Mouse (Mus musculus) frontal cortex, postnatal 36 days (tissue): ENCODE data around the gene Morn3.

Source experiments
- DNase-seq, 2 experiments: peaks; one replicate each; pipeline ENCODE4 v3.0.0; 2022; ENCODE audit warnings: low spot score in 2 of 2

The Morn3 gene

DNA sequence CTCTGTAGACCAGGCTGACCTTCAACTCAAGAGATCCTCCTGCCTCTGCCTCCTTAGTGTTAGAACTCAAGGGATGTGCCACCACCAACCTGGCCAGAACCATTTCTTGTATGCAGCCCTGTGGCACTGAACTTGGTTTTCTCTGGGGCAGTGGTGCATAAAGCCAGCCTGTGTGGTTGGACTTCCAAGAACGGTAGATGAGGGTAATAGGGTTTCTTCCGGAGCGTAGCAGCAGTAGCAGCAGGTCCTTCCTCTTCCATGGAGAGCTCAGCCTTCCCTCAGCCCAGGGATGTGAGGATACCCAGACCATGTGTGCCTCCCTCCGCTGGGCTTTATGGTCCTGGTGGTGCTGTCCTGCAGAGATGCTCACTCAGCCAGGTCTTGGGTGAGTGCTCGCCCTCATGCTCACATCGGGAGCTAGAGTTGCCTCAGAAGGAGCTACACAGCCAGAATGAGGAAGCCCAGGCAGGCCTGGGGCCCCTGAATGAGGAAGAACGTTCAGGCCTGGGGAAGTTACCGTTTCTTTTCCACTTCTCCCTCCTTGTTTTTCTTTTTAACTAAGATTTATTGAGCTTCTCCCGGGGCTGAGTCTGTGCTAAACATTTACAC lies 21.7 kb downstream of the Morn3 start:
- DNase-seq: no peak

DNA sequence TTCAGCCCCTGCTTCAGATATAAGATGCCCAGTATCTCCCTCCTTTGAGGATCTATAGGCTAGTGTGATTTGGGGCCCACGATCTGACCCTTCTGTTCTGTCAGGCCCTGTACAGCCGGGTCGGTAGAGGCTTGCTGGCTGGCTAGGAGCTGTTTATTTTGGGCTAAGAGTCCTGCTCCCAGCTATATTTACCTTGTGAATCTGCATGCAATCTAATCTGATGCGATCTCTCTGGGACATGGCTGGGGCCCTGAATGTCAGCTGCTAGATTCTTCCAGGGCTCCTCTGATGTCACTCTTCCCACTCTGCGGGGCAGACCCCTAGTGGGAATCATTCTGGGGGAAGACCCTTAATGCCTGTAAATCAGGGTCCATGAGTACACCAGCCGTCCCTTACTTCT lies 22.5 kb downstream of the Morn3 start:
- no peak for DNase-seq

DNA sequence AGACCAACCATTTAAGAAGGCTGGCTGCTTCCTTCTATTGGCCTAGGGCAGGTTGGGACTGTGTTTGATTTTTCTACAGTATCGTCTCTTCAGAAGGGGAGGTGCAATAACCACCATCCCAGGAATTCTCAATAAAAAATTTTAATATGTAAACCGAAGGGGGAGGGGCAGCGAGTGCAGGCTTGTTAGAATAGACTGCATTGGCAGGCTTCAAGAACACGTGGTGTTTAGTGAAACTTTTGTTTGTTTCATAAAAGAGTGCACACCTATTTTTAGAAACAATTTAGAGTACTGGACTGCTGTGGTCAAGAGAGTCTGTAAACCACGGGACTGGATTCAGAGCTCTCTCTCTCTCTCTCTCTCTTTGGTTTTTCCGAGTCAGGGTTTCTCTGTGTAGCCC lies 23.8 kb downstream of the Morn3 start:
- DNase-seq: no peak

DNA sequence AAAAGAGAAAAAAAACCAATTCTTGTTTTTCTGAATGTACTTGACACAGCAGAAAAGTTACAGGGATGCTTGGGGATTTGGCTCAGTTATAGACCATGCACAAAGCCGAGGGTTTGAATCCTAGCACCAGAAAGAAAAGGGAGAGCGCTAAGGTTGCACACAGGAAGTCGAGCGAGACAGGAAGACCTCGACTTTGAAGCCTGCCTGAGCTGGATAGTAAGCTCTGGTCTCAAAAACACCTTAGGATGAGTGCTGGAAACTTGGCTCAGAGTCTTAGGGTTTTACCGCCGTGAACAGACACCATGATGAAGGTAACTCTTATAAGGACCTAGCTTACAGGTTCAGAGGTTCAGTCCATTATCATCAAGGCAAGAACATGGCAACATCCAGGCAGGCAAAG lies 25.4 kb downstream of the Morn3 start:
- no peak for DNase-seq

DNA sequence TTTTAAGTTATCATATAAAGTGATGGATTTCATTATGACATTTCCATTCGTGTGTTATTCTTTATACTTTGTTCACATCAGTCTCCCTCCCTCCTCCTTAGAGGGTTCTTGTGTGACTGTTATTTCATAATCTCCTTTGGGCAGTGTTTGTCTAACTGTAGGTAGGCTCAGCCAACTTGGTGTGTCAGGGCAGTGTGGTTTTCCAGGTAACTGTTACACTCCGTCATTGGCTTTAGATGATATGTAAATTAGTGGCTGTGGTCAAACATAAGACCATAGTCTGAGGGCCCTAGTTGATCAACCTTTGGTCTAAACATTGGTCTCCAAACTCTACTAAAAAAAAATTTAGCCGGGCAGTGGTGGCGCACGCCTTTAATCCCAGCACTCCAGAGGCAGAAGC lies 26.4 kb downstream of the Morn3 start:
- no peak for DNase-seq

DNA sequence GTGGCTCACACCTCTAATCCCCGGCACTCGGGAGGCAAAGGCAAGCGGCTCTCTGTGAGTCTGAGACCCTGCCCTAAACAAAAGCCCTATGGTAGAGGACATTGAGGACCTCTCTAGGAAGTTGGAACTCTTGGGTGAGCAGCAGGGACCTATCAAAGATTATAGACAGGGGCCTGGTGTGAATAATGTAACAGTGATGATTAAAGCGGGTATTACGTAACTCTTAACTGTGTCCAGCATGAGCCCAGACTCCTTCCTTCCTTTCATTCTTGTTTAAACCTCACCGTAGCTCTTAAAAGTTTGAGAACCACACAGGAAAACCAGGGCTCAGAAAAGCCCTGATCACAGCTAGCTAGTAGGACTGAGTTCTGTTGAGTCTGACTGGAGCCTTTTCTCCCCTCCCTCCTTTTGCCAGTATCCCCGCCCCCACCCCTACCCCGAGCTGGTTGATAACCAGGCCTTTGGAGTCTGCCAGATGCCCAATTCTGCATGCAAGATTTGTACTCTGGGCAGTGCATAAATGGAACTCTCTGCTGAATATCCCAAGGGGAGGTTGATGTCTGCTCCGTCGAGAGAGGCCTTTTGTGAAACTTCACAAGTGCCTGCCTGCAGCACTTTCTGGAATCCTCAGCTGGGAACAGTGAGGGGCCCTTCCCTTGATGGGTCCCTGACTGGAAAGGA lies 27.3 kb downstream of the Morn3 start:
- no peak for DNase-seq

DNA sequence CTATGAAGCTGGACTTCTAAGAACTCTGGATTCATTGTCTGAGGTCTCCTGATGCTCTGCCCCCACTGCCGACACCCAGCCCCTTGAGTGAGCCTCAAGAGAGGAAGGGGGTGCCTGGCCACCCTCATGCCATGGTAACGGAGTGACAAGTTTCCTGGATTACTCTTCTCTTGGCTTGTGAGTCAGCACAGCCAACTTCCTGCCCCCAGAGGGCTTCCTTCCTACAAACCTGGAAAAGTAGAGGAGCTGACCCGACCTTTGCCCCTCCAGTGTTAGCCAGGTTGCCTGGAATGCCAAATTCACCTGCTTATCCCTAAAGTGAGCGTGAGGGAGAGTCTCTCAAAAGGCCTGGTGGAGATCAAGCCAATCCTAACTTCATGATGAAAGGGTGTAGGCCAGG lies 29.3 kb downstream of the Morn3 start:
- no peak for DNase-seq

DNA sequence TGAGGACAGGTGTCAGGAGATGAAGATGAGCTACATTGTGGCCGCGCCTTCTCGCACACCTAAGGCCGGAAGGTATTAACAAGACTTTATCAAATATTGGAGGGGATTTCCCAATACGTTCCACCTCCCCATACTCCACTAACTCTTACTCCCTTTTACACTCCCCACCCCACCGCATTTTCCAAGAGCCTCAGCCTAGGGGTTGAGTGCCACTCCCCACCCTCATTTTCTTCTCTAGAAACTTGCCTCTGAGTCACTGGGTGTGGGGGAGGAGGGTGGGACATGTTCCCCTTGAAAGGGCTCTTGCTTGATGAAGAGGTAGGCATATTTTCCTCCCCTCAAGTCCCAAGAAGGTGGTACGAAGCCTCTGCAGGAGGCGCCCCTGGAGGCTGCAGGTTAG lies 30.9 kb downstream of the Morn3 start:
- no peak for DNase-seq

DNA sequence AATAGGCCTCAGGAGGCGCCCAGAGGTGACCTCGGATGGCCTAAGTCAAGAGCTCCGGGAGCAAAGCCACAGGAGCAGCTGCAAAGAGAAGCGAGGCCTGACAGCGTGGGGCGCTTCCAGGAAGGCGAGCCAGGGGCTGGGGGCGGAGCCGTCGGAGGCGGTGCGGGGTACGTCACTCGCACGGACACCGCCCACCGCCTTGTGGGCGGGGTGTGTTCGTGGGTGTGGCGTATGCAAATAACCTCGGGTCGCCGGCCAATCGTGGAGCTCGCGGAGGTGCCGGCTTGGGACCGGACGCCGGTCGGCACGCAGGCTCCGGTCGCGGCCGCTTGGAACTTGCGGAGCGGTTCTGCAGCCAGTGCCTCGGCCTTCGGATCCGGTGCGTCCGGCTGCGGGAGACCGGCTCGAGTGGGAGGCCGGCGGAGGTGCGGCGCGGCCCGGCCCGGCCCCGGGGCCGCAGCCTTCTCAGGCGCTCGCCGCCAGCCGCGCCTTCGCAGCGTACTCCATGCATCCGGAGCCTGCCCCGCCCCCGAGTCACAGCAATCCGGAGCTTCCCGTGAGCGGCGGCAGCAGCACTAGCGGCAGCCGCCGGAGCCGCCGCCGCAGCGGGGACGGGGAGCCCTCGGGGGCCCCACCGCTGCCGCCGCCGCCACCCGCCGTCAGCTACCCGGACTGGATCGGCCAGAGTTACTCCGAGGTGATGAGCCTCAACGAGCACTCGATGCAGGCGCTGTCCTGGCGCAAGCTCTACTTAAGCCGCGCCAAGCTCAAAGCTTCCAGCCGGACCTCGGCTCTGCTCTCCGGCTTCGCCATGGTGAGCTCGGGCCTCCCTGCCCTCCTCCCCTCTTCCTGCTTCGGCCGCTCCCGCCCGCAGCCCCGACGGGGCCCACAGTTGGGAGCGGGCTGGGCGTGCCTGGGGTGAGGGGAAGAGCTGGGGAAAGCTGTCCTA lies 31.8 kb downstream of the Morn3 start, which contains the start of gene Orai1:
TSS of gene Orai1 (plus strand) at position 322 of the 949 bp plus-strand sequence.
- DNase-seq: peak; percentile 92 to 96

DNA sequence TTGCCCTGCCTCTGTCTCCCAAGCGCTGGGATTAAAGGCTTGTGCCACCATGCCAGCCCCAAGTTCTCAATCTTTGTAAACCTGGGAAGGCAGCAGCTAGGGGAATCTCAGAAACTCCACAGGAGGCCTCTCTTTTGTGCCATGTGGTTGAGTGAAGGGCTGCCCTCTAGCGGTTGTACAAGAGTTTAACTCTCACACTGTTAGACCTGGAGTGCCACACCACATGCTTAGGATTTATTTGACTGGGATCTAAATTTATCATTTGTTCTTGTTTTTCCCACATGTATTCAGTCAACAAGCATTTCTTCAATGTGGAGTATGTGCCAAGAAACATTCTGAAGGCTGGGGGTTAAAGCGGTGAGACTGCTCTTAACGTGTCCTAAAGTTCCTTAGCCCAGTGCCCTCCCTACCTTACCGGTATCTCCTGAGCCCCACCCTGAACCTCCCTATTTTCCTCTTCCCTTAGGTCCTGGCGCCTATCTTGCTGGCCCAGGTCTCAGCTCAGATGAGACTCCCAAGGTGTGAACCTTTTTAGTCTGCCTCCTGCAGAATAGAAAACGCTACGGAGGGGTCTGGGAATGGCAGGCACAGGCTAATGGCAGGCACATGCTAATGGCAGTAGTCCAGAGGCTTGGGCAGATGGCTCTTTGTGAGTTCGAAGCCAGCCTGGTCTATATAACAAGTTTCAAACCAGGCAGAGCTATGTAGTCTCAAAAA lies 33.1 kb downstream of the Morn3 start:
- DNase-seq: peak; percentile 56 to 68

DNA sequence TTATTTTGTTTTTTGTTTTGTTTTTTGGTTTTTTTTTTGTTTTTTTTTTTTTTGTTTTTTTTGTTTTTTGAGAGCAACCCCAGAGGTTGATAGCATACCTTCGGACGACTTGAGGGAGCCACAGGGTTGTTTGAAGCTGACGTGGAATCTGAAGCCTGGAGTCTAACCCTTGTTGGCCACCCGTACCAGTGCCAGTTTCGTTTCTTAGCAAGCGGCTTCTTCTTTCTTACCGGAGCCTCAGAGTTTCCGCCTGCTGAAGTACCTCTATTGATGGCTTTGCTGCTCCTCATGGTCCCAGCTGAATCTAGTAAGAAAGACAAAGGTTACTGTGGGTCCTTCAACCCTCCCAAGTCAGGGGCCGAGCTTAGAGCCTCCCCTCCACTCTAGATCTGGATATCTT lies 35.1 kb downstream of the Morn3 start:
- DNase-seq: no peak

DNA sequence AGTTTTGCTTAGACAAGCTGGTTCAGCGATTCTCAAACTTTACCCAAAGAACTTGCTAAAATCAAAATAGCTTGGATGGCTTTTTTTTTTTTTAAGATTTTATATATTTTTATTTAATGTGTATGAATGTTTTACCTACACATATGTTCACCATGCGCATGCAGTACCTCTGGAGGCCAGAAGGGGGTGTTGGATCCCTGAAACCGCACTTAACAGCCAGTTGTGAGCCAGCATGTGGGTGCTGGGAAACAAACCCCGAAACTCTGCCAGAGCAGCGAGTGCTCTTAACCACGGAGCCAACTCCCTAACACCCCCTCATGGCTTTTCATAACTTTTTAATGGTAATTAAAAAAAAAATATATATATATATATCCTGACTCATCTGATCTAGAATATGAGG lies 36.0 kb downstream of the Morn3 start:
- DNase-seq: no peak

DNA sequence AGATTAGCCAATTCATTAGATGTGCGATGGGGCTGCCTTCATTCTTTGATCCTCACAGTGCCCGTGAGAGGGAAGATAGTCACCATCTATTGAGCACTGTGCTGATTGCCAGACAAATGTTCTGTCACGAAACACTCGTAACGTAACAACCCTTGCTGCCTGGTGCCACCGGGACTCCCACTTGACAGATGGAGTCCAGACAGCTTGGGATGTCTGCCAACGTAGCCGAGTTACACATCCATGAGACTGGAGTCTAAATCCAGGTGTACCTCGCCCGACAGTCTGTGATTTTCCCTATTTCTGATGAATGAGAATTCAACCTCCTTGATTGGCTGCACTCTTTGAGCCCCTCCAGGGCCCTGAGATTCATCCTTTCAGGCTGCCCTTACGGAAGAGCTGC lies 36.9 kb downstream of the Morn3 start:
- no peak for DNase-seq

DNA sequence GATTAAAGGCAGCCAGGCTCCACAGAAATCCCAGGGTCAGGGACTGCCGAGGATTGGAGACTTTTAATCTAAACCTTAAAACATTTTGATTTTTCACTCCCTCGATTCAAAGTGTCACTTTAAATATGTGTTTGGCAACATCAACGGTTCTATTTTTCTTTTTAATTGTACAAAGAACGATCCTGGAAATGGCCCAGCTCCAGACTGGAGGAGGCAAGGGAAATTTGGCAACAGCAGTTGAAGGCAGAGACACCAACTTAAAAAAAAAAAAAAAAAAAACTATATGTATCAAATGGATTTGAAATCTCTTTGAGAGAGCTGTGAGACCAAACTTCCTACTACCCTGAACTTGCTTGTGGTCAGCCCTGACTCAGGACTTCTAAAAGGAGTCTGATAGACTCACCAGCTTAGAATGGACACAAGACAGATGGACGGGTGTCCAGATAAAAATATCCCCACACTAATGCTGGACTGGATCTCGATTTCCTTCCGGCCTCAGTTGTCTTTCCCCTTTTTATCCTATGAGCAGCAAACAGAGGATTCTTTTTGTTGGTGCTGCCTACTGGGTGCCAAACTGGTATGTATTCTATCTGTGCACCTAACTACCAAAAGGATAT lies 37.8 kb downstream of the Morn3 start:
- DNase-seq: no peak

DNA sequence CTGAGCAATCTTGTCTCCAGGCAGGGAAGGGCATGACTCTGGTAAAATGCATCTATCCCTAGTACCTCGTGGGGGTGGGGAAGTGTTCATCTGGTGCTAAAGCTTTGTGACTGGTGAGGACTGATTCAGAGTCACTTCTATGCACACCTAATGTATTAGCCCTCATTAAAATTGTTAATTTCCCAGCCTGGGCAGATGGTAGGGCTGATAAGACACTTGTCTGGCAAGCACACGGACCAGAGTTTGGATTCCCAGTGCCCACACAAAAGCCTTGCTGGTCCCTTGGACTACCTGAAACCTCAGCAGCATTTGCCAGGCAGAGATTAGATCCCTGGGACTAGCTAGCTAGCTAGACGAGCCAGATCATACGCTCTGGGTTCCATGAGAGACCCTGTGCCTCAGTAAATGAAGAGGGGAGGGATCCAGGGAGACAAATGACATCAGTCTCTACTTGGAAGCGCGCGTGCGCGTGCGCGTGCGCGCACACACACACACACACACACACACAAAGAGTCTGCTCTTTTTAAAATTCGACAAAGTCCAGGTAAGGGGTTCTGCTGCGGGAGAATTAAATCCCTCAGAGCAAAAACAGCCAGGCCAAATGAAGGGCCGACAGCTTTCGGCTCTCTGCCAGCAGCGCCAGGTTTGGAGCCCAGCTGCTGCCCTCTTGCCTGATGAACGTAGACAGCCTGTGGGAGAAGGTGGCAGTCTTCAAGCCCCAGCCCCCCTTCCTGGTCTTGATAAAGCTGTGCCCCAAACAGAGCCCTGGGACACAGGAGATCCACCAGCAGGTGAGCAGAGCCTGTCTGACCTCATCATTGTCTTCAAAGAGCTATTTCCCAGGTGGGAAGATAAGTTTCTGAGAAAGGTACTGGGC lies 40.9 kb downstream of the Morn3 start:
- no peak for DNase-seq

DNA sequence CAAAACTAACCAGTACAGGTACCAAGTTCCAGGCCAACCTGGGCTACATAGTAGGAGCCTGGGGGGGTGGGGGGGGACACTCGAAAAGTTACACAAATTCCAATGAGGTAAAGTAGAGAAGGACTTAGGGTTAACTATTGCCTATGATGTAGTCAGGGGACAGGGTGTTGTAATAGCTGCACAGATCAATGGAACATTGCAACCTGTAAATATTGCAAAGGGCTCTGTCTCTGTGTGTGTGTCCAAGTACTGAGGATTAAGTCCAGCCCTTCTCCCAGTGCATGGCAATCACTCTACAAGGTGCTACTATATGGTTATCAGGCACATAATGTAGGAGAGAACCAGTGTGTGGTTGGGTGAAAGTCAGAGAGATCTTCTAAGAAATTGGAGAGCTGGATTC lies 45.9 kb downstream of the Morn3 start:
- DNase-seq: no peak

DNA sequence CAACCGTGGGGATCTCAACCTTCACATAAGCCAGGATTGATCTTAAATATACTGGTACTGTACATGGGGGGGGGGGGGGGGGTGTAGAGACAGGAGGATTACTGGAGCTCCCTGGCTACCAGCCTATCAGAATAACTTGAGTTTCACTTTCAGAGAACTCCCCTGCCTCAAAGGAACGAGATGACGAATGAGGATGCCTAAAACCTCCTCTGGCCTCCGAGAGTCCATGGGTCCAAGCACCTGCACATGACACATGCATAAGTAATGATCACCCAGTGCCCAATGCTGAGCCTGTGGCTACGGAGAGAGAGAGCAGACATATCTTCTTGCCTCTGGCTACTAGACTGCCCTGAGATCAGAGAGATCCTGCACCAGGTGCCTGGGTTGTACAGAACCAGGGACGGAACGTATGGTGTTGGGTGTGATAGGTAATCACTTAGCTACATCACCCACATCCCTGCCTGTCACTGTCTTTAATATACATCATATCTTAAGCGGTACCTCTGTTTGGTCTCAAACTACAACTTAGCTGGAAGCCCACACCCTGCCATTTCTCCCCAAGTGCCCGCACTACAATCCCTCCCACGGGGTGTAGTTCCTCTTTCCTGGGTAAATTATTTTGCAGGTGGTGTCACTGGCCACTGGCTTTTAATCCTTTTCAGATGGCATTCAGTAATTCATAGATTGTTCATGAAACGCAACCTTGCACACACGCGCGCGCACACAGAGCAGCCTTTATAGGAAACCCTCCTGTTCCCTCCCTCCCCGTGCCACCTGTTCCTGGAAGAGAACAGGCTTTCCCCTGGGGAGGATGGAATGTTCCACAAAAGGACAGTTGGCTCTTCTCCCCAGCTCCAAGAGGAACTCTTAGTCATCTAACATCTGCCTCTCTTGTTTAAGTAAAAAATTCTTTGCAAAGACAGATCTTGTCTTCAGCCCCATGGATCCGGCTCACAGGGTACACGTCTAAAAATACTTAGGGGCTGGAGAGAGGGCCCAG lies 49.3 kb downstream of the Morn3 start:
- peak; percentile 50 to 61 for DNase-seq

DNA sequence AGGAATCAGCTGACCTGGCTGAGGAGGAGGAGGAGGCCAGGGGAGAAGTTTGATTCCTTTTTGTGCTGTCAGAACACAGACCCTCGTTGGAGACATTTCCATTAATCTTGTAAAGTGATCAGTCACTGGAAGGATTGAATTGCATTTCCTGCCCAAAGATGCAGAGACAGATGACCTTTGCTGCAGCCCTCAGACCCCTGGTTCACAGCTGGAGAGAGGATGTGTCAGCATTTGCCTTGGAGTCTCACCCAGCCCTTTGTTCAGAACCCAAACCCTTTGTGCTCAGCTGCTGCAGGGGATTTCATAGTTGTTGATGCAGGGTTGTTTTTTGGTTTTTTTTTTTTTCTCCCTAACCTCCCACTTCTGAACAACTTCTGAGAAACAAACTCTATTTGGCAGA lies 51.9 kb downstream of the Morn3 start:
- no peak for DNase-seq

DNA sequence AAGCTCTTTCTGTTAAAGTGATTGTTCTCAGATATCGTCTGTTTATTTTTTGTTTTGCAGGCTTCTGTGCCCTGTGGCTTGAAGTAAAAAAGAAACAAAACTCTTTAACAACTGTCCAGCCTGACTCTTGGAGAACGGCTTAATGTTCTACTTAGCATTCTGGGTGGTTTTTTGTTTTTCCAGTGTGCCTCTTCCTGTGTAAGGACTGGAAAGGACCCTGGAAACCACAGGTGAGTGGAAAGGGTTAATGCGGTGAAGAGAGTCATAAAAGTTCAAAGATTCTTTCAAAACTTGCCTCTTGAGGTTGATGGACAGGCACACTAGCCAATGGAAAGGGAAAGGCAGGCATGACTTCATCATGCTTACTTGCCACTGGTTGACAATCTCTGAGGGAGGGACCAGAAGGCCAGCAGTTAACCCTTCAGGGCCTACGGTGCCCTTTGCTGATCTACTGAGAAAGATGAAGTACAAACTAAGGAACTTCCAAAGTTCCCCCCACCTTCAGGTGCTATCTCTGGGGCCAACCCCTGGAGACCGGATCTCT lies 52.4 kb downstream of the Morn3 start:
- peak; percentile 62 to 88 for DNase-seq
